Mouse (Mus musculus) heart, embryonic 14.5 days (tissue): ENCODE measurements around the gene Bdkrb1. TPM values are rescaled to one million over a fixed set of nuclear protein-coding genes. Genes with fewer than 3 reads are reported as not detected.

Experiments
- ATAC-seq: fragments of 200-750 bp; cut with Nextera tagmentation; 2 replicates; pipeline ENCODE4 v1.8.0; 2017; ENCODE audit warnings: low read depth, moderate TSS enrichment; ENCODE audit not compliant: insufficient number of reproducible peaks, insufficient read depth, low FRiP score
- H3K27ac ChIP-seq, 2 experiments: fragments of 200-500 bp in 1 of 2; fragments of 300-500 bp in 1 of 2; sonication (generic) in 1 of 2; replicated peaks in 1 of 2; 2 replicates each; pipeline ENCODE4 v1.5.1; 2012 to 2014; ENCODE audit warnings: low read depth in 2 of 2, low read length in 2 of 2, control low read depth in 1 of 2, mild to moderate bottlenecking in 1 of 2, mixed read lengths in 1 of 2; ENCODE audit not compliant: control insufficient read depth in 1 of 2, insufficient read depth in 1 of 2
- H3K27me3 ChIP-seq: fragments of 300-500 bp; sonication (generic); 2 replicates; pipeline ENCODE4 v1.6.1; 2014; ENCODE audit warnings: mild to moderate bottlenecking, low read length, control low read depth; ENCODE audit not compliant: control insufficient read depth, insufficient read depth
- H3K36me3 ChIP-seq: fragments of 300-500 bp; sonication (generic); 2 replicates; pipeline ENCODE4 v1.6.1; 2014; ENCODE audit warnings: mild to moderate bottlenecking, control low read depth, low read length, mixed read lengths; ENCODE audit not compliant: control insufficient read depth, insufficient read depth
- H3K4me1 ChIP-seq, 2 experiments: fragments of 200-500 bp in 1 of 2; fragments of 300-500 bp in 1 of 2; sonication (generic) in 1 of 2; 2 replicates each; pipeline ENCODE4 v1.6.1; 2012 to 2014; ENCODE audit warnings: low read length in 2 of 2, control low read depth in 1 of 2, mixed read lengths in 1 of 2; ENCODE audit not compliant: control insufficient read depth in 2 of 2, insufficient read depth in 2 of 2
- H3K4me2 ChIP-seq: fragments of 300-500 bp; sonication (generic); 2 replicates; pipeline ENCODE4 v1.6.1; 2014; ENCODE audit warnings: mild to moderate bottlenecking, low read length
- H3K4me3 ChIP-seq, 2 experiments: fragments of 200-500 bp in 1 of 2; fragments of 300-500 bp in 1 of 2; sonication (generic) in 1 of 2; 2 replicates each; pipeline ENCODE4 v1.5.1; 2012 to 2014; ENCODE audit warnings: low read length in 2 of 2, mild to moderate bottlenecking in 2 of 2, control low read depth in 1 of 2, low read depth in 1 of 2, moderate library complexity in 1 of 2; ENCODE audit not compliant: control insufficient read depth in 1 of 2, insufficient read depth in 1 of 2
- H3K9ac ChIP-seq: fragments of 300-500 bp; sonication (generic); 2 replicates; pipeline ENCODE4 v1.6.1; 2014; ENCODE audit warnings: mild to moderate bottlenecking, low read length
- H3K9me3 ChIP-seq: fragments of 300-500 bp; sonication (generic); 2 replicates; pipeline ENCODE4 v1.6.1; 2016; ENCODE audit warnings: low read length, control low read depth; ENCODE audit not compliant: control insufficient read depth
- WGBS: fragments of 180-500 bp; shearing (Covaris S2); extraction: QIAGEN DNeasy Blood & Tissue Kit; methylation state at CpG from one replicate; pipeline ENCODE4 v1.1.7; 2014; 5-methylcytosine and 5-hydroxymethylcytosine counted together
- polyA plus RNA-seq: library from polyadenylated mRNA; unstranded; fragments of >200 nt; fragmentation: Nextera tagmentation; extraction: Ambion mirVana; gene quantifications from 2 replicates; pipeline ENCODE4 v1.2.1, GENCODE M21; 2014

Gene Bdkrb1
- polyA plus RNA-seq, 1 experiment from 2014 or later: not detected

GRCm38 (mm10) chr12:105613559-105613958 is 10.7 kb downstream of the Bdkrb1 start:
- 83% methylated on average over 10 of the region's 10 CpGs for WGBS

GRCm38 (mm10) chr12:105622048-105622447 is 19.2 kb downstream of the Bdkrb1 start:
- Histone ChIP-seq H3K4me3 (no peak overlapping the region), H3K36me3 (peaks cover 82% of the 10 kb centered on the region)
- WGBS: 92% methylated on average over 7 of the region's 7 CpGs

More at GRCm38 (mm10) chr12:105613559-105613958, 10.7 kb downstream of the Bdkrb1 start:
- Histone ChIP-seq H3K36me3 (peaks cover 46% of the 10 kb centered on the region), H3K9ac (no peak overlapping the region), H3K27me3 (no peaks in the 10 kb centered on the region), H3K4me1 (peaks cover 9 to 13% of the 10 kb centered on the region in 2 experiments), H3K4me2 (no peak overlapping the region), H3K27ac (no peak overlapping the region), H3K9me3 (no peaks in the 10 kb centered on the region), H3K4me3 (no peak overlapping the region)
- ATAC-seq: no peak

GRCm38 (mm10) chr12:105622981-105623539 is 20.2 kb downstream of the Bdkrb1 start:
- no peaks in the 10 kb centered on the region for H3K4me1 ChIP-seq
- H3K9me3 ChIP-seq: no peaks in the 10 kb centered on the region
- H3K27ac ChIP-seq: no peak overlapping the region
- H3K4me3 ChIP-seq: no peak overlapping the region
- no peaks in the 10 kb centered on the region for H3K27me3 ChIP-seq
- no peak for ATAC-seq
- 91% methylated on average over 12 of the region's 12 CpGs for WGBS
- no peak overlapping the region for H3K9ac ChIP-seq
- peaks cover 80% of the 10 kb centered on the region for H3K36me3 ChIP-seq
- no peak overlapping the region for H3K4me2 ChIP-seq

More at GRCm38 (mm10) chr12:105622048-105622447, 19.2 kb downstream of the Bdkrb1 start:
- H3K9me3 ChIP-seq: no peaks in the 10 kb centered on the region
- no peak overlapping the region for H3K9ac ChIP-seq
- no peaks in the 10 kb centered on the region for H3K27me3 ChIP-seq
- no peak for ATAC-seq
- H3K4me2 ChIP-seq: no peak overlapping the region
- H3K4me1 ChIP-seq: no peaks in the 10 kb centered on the region
- no peak overlapping the region for H3K27ac ChIP-seq

GRCm38 (mm10) chr12:105625798-105626197 is 22.9 kb downstream of the Bdkrb1 start:
- WGBS: 73% methylated on average over 7 of the region's 7 CpGs
- Histone ChIP-seq H3K36me3 (peaks cover 65% of the 10 kb centered on the region), H3K4me3 (no peak overlapping the region), H3K4me2 (no peak overlapping the region), H3K27me3 (no peaks in the 10 kb centered on the region), H3K4me1 (no peaks in the 10 kb centered on the region), H3K9ac (no peak overlapping the region), H3K9me3 (no peaks in the 10 kb centered on the region), H3K27ac (no peak overlapping the region)
- ATAC-seq: no peak

GRCm38 (mm10) chr12:105634374-105635067 is 31.6 kb downstream of the Bdkrb1 start:
- Histone ChIP-seq H3K36me3 (peaks cover 80% of the 10 kb centered on the region), H3K27ac (no peak overlapping the region), H3K4me2 (no peak overlapping the region), H3K4me1 (no peaks in the 10 kb centered on the region), H3K4me3 (no peak overlapping the region), H3K9ac (no peak overlapping the region), H3K9me3 (no peaks in the 10 kb centered on the region), H3K27me3 (no peaks in the 10 kb centered on the region)
- WGBS: 96% methylated on average over 13 of the region's 13 CpGs
- no peak for ATAC-seq

- H3K4me1 ChIP-seq: no peaks in the 10 kb centered on the region
- H3K4me3 ChIP-seq: no peak overlapping the region
- no peaks in the 10 kb centered on the region for H3K27me3 ChIP-seq
- no peak overlapping the region for H3K27ac ChIP-seq
- H3K36me3 ChIP-seq: peaks cover 94% of the 10 kb centered on the region
- no peak for ATAC-seq
- H3K9me3 ChIP-seq: no peaks in the 10 kb centered on the region
- 94% methylated on average over 9 of the region's 9 CpGs for WGBS
- H3K4me2 ChIP-seq: no peak overlapping the region
- H3K9ac ChIP-seq: no peak overlapping the region
These were observed 33.7 kb downstream of the Bdkrb1 start for GRCm38 (mm10) chr12:105636551-105636950.

- Histone ChIP-seq H3K4me1 (no peaks in the 10 kb centered on the region), H3K4me2 (no peak overlapping the region), H3K36me3 (peaks cover 98% of the 10 kb centered on the region), H3K9ac (no peak overlapping the region), H3K9me3 (no peaks in the 10 kb centered on the region), H3K27me3 (no peaks in the 10 kb centered on the region), H3K27ac (no peak overlapping the region), H3K4me3 (no peak overlapping the region)
- 78% methylated on average over 4 of the region's 4 CpGs for WGBS
- ATAC-seq: no peak
These were observed 34.7 kb downstream of the Bdkrb1 start for GRCm38 (mm10) chr12:105637554-105637953.
